Mouse (Mus musculus) limb, embryonic 12.5 days (tissue): ENCODE measurements around the gene Epb41l2. TPM values are rescaled to one million over a fixed set of nuclear protein-coding genes. Genes with fewer than 3 reads are reported as not detected.

Source experiments
- ATAC-seq: fragments of 200-750 bp; cut with Nextera tagmentation; 2 replicates; pipeline ENCODE4 v1.8.0; 2017; ENCODE audit warnings: low read depth, moderate TSS enrichment; ENCODE audit not compliant: insufficient number of reproducible peaks, insufficient read depth, low FRiP score, low TSS enrichment
- H3K27ac ChIP-seq: fragments of 300-500 bp; sonication (generic); 2 replicates; pipeline ENCODE4 v1.5.1; 2016; ENCODE audit warnings: mild to moderate bottlenecking, moderate library complexity
- H3K27me3 ChIP-seq: fragments of 300-500 bp; sonication (generic); 2 replicates; pipeline ENCODE4 v1.6.1; 2016; ENCODE audit warnings: mild to moderate bottlenecking, moderate library complexity
- H3K36me3 ChIP-seq: fragments of 300-500 bp; sonication (generic); 2 replicates; pipeline ENCODE4 v1.6.1; 2016; ENCODE audit warnings: mild to moderate bottlenecking, moderate library complexity
- H3K4me1 ChIP-seq: fragments of 300-500 bp; sonication (generic); replicated peaks from 2 replicates; pipeline ENCODE4 v1.6.1; 2016
- H3K4me2 ChIP-seq: fragments of 300-500 bp; sonication (generic); 2 replicates; pipeline ENCODE4 v1.6.1; 2016; ENCODE audit warnings: mild to moderate bottlenecking, moderate library complexity
- H3K4me3 ChIP-seq: fragments of 300-500 bp; sonication (generic); replicated peaks from 2 replicates; pipeline ENCODE4 v1.5.1; 2016; ENCODE audit warnings: mild to moderate bottlenecking
- H3K9ac ChIP-seq: fragments of 300-500 bp; sonication (generic); replicated peaks from 2 replicates; pipeline ENCODE4 v1.6.1; 2016; ENCODE audit warnings: mild to moderate bottlenecking, moderate library complexity
- H3K9me3 ChIP-seq: fragments of 300-500 bp; sonication (generic); 2 replicates; pipeline ENCODE4 v1.6.1; 2016; ENCODE audit warnings: mild to moderate bottlenecking, moderate library complexity
- WGBS: fragments of 180-500 bp; shearing (Covaris S2); methylation state at CpG from one replicate; pipeline ENCODE4 v1.1.7; 2016; 5-methylcytosine and 5-hydroxymethylcytosine counted together
- polyA plus RNA-seq: library from polyadenylated mRNA; unstranded; fragments of >200 nt; fragmentation: Nextera tagmentation; extraction: Ambion mirVana; gene quantifications from 2 replicates; pipeline ENCODE4 v1.2.1, GENCODE M21; 2016

The Epb41l2 gene
- polyA plus RNA-seq, 1 experiment from 2014 or later = 106 TPM

GRCm38 (mm10) chr10:25426814-25427213 lies 67.2 kb downstream of the Epb41l2 start:
- Histone ChIP-seq H3K9ac (no peak overlapping the region), H3K27me3 (no peaks in the 10 kb centered on the region), H3K4me3 (no peak overlapping the region), H3K4me1 (peaks cover 41% of the 10 kb centered on the region), H3K4me2 (no peak overlapping the region), H3K27ac (peak overlapping the region; percentile 62; the same call in 1 of the 2 replicates), H3K9me3 (no peaks in the 10 kb centered on the region), H3K36me3 (no peaks in the 10 kb centered on the region)
- 35% methylated on average over 4 of the region's 4 CpGs for WGBS
- ATAC-seq = no peak

- H3K36me3 ChIP-seq = no peaks in the 10 kb centered on the region
- H3K27me3 ChIP-seq = no peaks in the 10 kb centered on the region
- WGBS = 60% methylated on average over 7 of the region's 7 CpGs
- H3K4me3 ChIP-seq = no peak overlapping the region
- peaks cover 48% of the 10 kb centered on the region for H3K4me1 ChIP-seq
- H3K9ac ChIP-seq = no peak overlapping the region
- H3K27ac ChIP-seq = no peak overlapping the region
- no peak overlapping the region for H3K4me2 ChIP-seq
- no peak for ATAC-seq
- H3K9me3 ChIP-seq = no peaks in the 10 kb centered on the region
Measured at GRCm38 (mm10) chr10:25427523-25427922, 67.9 kb downstream of the Epb41l2 start.

- Histone ChIP-seq H3K9ac (no peak overlapping the region), H3K4me3 (no peak overlapping the region), H3K27ac (no peak overlapping the region), H3K36me3 (no peaks in the 10 kb centered on the region), H3K9me3 (no peaks in the 10 kb centered on the region), H3K4me2 (no peak overlapping the region), H3K4me1 (peaks cover 58% of the 10 kb centered on the region), H3K27me3 (no peaks in the 10 kb centered on the region)
- WGBS = 83% methylated on average over 5 of the region's 5 CpGs
- ATAC-seq = no peak
Measured at GRCm38 (mm10) chr10:25428658-25429057, 69.1 kb downstream of the Epb41l2 start.

- H3K9ac ChIP-seq = no peak overlapping the region
- no peaks in the 10 kb centered on the region for H3K36me3 ChIP-seq
- no peak overlapping the region for H3K4me3 ChIP-seq
- H3K4me2 ChIP-seq = no peak overlapping the region
- no peaks in the 10 kb centered on the region for H3K9me3 ChIP-seq
- no peak overlapping the region for H3K27ac ChIP-seq
- no peak for ATAC-seq
- peaks cover 61% of the 10 kb centered on the region for H3K4me1 ChIP-seq
- no peaks in the 10 kb centered on the region for H3K27me3 ChIP-seq
- 91% methylated on average over 4 of the region's 4 CpGs for WGBS
Measured at GRCm38 (mm10) chr10:25429346-25429745, 69.7 kb downstream of the Epb41l2 start.

GRCm38 (mm10) chr10:25430862-25431261 lies 71.3 kb downstream of the Epb41l2 start:
- Histone ChIP-seq H3K4me2 (no peak overlapping the region), H3K27ac (peak overlapping the region; percentile 53; the same call in 1 of the 2 replicates), H3K36me3 (no peaks in the 10 kb centered on the region), H3K4me1 (peaks cover 63% of the 10 kb centered on the region), H3K9me3 (no peaks in the 10 kb centered on the region), H3K9ac (no peak overlapping the region), H3K27me3 (no peaks in the 10 kb centered on the region), H3K4me3 (no peak overlapping the region)
- WGBS = 37% methylated on average over 6 of the region's 6 CpGs
- ATAC-seq = no peak

GRCm38 (mm10) chr10:25432351-25432750 lies 72.8 kb downstream of the Epb41l2 start:
- H3K9ac ChIP-seq = no peak overlapping the region
- H3K4me1 ChIP-seq = peaks cover 58% of the 10 kb centered on the region
- WGBS = 47% methylated on average over 10 of the region's 10 CpGs

GRCm38 (mm10) chr10:25432938-25433337 lies 73.3 kb downstream of the Epb41l2 start:
- no peak overlapping the region for H3K4me2 ChIP-seq
- H3K9me3 ChIP-seq = no peaks in the 10 kb centered on the region
- WGBS = 47% methylated on average over 5 of the region's 5 CpGs
- ATAC-seq = no peak
- H3K4me1 ChIP-seq = peaks cover 58% of the 10 kb centered on the region
- H3K9ac ChIP-seq = no peak overlapping the region
- H3K36me3 ChIP-seq = no peaks in the 10 kb centered on the region
- H3K27ac ChIP-seq = peak overlapping the region; percentile 67; the same call in 1 of the 2 replicates
- H3K4me3 ChIP-seq = no peak overlapping the region
- H3K27me3 ChIP-seq = no peaks in the 10 kb centered on the region

More at GRCm38 (mm10) chr10:25432351-25432750, 72.8 kb downstream of the Epb41l2 start:
- Histone ChIP-seq H3K27ac (peak overlapping the region; percentile 67), H3K9me3 (no peaks in the 10 kb centered on the region), H3K4me2 (peak overlapping the region; percentile 19; the same call in 1 of the 2 replicates), H3K36me3 (no peaks in the 10 kb centered on the region), H3K27me3 (no peaks in the 10 kb centered on the region), H3K4me3 (no peak overlapping the region)
- ATAC-seq = no peak

- Histone ChIP-seq H3K4me3 (no peak overlapping the region), H3K36me3 (no peaks in the 10 kb centered on the region), H3K9ac (no peak overlapping the region), H3K27ac (no peak overlapping the region), H3K4me1 (peaks cover 59% of the 10 kb centered on the region), H3K27me3 (no peaks in the 10 kb centered on the region), H3K9me3 (no peaks in the 10 kb centered on the region), H3K4me2 (no peak overlapping the region)
- WGBS = 27% methylated on average over 3 of the region's 3 CpGs
- no peak for ATAC-seq
Measured at GRCm38 (mm10) chr10:25433524-25433923, 73.9 kb downstream of the Epb41l2 start.

- ATAC-seq = no peak
- H3K36me3 ChIP-seq = no peaks in the 10 kb centered on the region
- no peak overlapping the region for H3K4me2 ChIP-seq
- H3K27me3 ChIP-seq = no peaks in the 10 kb centered on the region
- 75% methylated on average over 13 of the region's 13 CpGs for WGBS
- no peaks in the 10 kb centered on the region for H3K9me3 ChIP-seq
- H3K27ac ChIP-seq = no peak overlapping the region
- no peak overlapping the region for H3K9ac ChIP-seq
- H3K4me3 ChIP-seq = no peak overlapping the region
- H3K4me1 ChIP-seq = peaks cover 54% of the 10 kb centered on the region
Measured at GRCm38 (mm10) chr10:25434358-25435044, 74.9 kb downstream of the Epb41l2 start.

- Histone ChIP-seq H3K4me2 (no peak overlapping the region), H3K27me3 (no peaks in the 10 kb centered on the region), H3K9me3 (no peaks in the 10 kb centered on the region), H3K27ac (peak overlapping the region; percentile 83), H3K36me3 (peaks cover 4% of the 10 kb centered on the region; the same call in 1 of the 2 replicates), H3K4me1 (peaks cover 49% of the 10 kb centered on the region), H3K4me3 (no peak overlapping the region), H3K9ac (no peak overlapping the region)
- WGBS = 54% methylated on average over 6 of the region's 6 CpGs
- ATAC-seq = no peak
Measured at GRCm38 (mm10) chr10:25436703-25437401, 77.3 kb downstream of the Epb41l2 start.

GRCm38 (mm10) chr10:25437586-25438298 lies 78.1 kb downstream of the Epb41l2 start:
- H3K4me1 ChIP-seq = peaks cover 40% of the 10 kb centered on the region
- peak overlapping the region; percentile 83; the same call in 1 of the 2 replicates for H3K27ac ChIP-seq
- no peak overlapping the region for H3K9ac ChIP-seq
- H3K4me2 ChIP-seq = no peak overlapping the region
- ATAC-seq = no peak
- no peaks in the 10 kb centered on the region for H3K9me3 ChIP-seq
- no peaks in the 10 kb centered on the region for H3K27me3 ChIP-seq
- WGBS = 81% methylated on average over 6 of the region's 6 CpGs
- peaks cover 6% of the 10 kb centered on the region; the same call in 1 of the 2 replicates for H3K36me3 ChIP-seq
- no peak overlapping the region for H3K4me3 ChIP-seq
